Mouse (Mus musculus) midbrain, embryonic 11.5 days (tissue): ENCODE results near the gene Vmn1r184. TPM values are rescaled to one million over a fixed set of nuclear protein-coding genes. Genes with fewer than 3 reads are reported as not detected.
"Not testable (repeated sequence)": the region's sequence is repeated elsewhere in the genome, so short reads cannot be mapped to it uniquely, and the experiment has no call there.

Experiments used
- ATAC-seq: fragments of 200-750 bp; cut with Nextera tagmentation; 2 replicates; pipeline ENCODE4 v1.8.0; 2017; ENCODE audit warnings: moderate TSS enrichment, moderate library complexity; ENCODE audit not compliant: low FRiP score
- DNase-seq: peaks from one replicate; pipeline ENCODE4 v3.0.0; 2015; ENCODE audit warnings: low spot score; ENCODE audit errors: missing footprints
- H3K27ac ChIP-seq: fragments of 300-500 bp; sonication (generic); 2 replicates; pipeline ENCODE4 v1.5.1; 2014; ENCODE audit warnings: low read depth, low read length
- H3K27me3 ChIP-seq: fragments of 300-500 bp; sonication (generic); 2 replicates; pipeline ENCODE4 v1.6.1; 2014; ENCODE audit warnings: mild to moderate bottlenecking, low read length, moderate library complexity, mixed read lengths; ENCODE audit not compliant: control insufficient read depth, insufficient read depth
- H3K36me3 ChIP-seq: fragments of 300-500 bp; sonication (generic); 2 replicates; pipeline ENCODE4 v1.6.1; 2014; ENCODE audit warnings: mild to moderate bottlenecking, low read length, moderate library complexity, mixed read lengths; ENCODE audit not compliant: control insufficient read depth, insufficient read depth
- H3K4me1 ChIP-seq: fragments of 300-500 bp; sonication (generic); 2 replicates; pipeline ENCODE4 v1.6.1; 2014; ENCODE audit warnings: low read length; ENCODE audit not compliant: control insufficient read depth, insufficient read depth
- H3K4me2 ChIP-seq: fragments of 300-500 bp; sonication (generic); 2 replicates; pipeline ENCODE4 v1.6.1; 2014; ENCODE audit warnings: mild to moderate bottlenecking, moderate library complexity
- H3K4me3 ChIP-seq: fragments of 300-500 bp; sonication (generic); 2 replicates; pipeline ENCODE4 v1.5.1; 2014; ENCODE audit warnings: low read depth, low read length
- H3K9ac ChIP-seq: fragments of 300-500 bp; sonication (generic); 2 replicates; pipeline ENCODE4 v1.6.1; 2014; ENCODE audit warnings: low read length
- H3K9me3 ChIP-seq: fragments of 300-500 bp; sonication (generic); 2 replicates; pipeline ENCODE4 v1.6.1; 2016; ENCODE audit warnings: low read length; ENCODE audit not compliant: control insufficient read depth
- WGBS: fragments of 180-500 bp; shearing (Covaris S2); extraction: QIAGEN DNeasy Blood & Tissue Kit; methylation state at CpG from one replicate; pipeline ENCODE4 v1.1.7; 2014; 5-methylcytosine and 5-hydroxymethylcytosine counted together
- polyA plus RNA-seq: library from polyadenylated mRNA; unstranded; fragments of >200 nt; fragmentation: Nextera tagmentation; extraction: Ambion mirVana; gene quantifications from 2 replicates; pipeline ENCODE4 v1.2.1, GENCODE M21; 2014

The Vmn1r184 gene
- not detected in 2 replicates for polyA plus RNA-seq

DNA sequence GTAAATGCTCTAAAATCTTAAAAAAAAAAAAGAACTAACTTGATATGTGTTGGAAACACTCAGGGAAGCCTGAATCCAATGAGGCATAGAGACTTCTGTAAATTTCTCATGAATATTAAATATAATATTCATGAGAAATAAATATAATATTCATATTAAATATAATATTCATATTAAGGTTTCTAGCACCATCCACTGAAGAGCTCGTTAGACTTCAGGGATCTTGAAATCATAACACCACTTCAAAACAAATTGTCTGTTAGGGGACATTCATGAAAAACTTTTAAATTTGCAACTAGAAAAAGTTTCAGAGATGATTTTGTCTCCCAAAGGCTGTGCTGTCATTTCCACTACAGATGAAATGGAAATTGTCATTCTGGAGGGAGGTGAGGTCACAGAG lies at the start of gene Vmn1r184:
Vmn1r184 (plus strand) TSS at position 301 of the 400 bp plus-strand sequence.
- not testable (repeated sequence) for H3K36me3 ChIP-seq, DNase-seq

DNA sequence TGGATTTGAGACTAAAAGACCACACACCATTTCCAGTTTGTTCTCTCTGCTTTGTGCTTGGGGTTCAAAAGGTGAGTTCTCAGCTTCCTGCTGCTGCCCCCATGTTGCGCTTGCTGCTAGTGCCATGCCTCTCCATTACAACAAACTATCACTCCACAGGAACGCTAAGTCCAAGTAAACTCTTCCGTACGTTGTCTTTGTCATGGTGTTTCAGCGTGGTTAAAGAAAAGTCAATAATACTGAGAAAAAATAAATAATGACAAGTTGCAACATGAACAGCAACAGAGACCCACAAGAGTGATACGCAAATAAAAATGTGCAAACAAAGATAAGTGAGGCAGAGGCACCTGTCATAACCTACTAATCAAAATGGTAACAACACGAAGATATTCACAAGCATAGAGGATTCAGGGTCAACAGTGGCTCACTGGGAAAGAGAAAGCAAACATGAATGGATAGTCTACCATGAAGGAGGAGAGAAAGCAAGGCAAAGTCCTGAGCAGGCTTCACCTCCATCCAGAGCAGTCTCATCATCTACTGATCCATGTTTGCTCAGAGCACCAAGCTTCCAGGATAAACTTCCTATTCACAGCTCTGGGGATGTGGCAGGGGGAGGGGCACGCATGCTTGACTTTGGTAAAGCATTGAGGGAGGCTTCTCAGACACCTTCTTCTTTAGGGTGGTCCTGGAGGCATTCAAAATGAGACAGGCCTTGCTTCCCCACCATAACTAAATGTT lies 43.5 kb downstream of the Vmn1r184 start:
- not testable (repeated sequence) for ATAC-seq, H3K27me3 ChIP-seq, H3K36me3 ChIP-seq, H3K4me1 ChIP-seq, H3K27ac ChIP-seq, H3K9me3 ChIP-seq, H3K4me2 ChIP-seq, H3K9ac ChIP-seq, H3K4me3 ChIP-seq, DNase-seq
- WGBS = 80% methylated on average over 8 of the region's 8 CpGs

More for the DNA sequence above, at the start of gene Vmn1r184:
- not testable (repeated sequence) for H3K4me1 ChIP-seq, H3K9ac ChIP-seq, H3K9me3 ChIP-seq, ATAC-seq, H3K27ac ChIP-seq, H3K4me3 ChIP-seq, H3K27me3 ChIP-seq, H3K4me2 ChIP-seq
- WGBS = 95% methylated on average over 1 of the region's 1 CpGs

GRCm38 (mm10) chr7:26306926-26307325 lies 46.8 kb downstream of the Vmn1r184 start, which contains the start of gene Cyp2a4:
Cyp2a4 (plus strand) TSS chr7:26307169.
- not testable (repeated sequence) for DNase-seq, H3K9me3 ChIP-seq, H3K4me3 ChIP-seq, ATAC-seq, H3K36me3 ChIP-seq, H3K27me3 ChIP-seq, H3K4me1 ChIP-seq, H3K9ac ChIP-seq, H3K4me2 ChIP-seq, H3K27ac ChIP-seq
- WGBS = 61% methylated on average over 2 of the region's 2 CpGs

DNA sequence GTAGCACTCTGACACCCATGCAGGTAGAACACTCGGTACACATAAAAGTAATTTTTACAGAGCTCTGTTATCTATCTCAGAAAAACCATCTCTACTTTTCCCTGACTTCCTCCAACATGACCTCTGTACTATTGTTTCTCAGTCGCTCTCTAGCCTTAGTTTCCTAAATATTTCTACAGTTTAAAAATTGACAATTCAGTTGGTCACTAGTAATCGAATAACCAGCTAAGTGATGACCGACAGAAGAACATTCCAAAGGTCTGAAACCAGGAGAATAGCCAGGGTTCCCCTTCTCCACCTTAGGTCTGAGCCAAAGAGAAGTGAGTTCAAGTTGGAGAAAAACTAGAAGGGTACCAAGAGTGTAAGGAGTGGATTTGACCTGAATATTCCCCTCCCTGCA lies 51.7 kb downstream of the Vmn1r184 start:
- H3K9ac ChIP-seq, H3K4me3 ChIP-seq, H3K4me1 ChIP-seq, H3K27me3 ChIP-seq, H3K36me3 ChIP-seq, H3K27ac ChIP-seq, H3K9me3 ChIP-seq, H3K4me2 ChIP-seq, DNase-seq, ATAC-seq: not testable (repeated sequence)
- WGBS = 86% methylated on average over 4 of the region's 4 CpGs

DNA sequence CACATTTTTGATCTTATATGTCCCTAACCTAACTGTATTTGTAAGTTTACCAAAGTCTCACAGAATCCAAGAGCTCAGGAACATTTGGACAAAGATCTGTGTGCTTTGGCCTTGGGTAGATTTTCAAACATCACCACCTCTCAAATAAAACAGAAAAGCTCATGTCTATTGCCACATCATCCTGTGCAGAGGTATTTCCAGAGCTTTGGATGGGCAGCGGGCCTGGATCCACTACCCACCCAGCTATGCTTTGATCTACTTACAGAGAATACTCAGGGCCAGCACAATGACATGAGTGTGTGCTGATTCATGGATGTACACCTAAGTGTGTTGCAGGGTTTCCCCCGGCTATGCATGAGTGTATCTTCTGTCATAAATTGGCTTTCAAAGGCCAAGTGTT lies 55.1 kb downstream of the Vmn1r184 start:
- H3K36me3 ChIP-seq, H3K4me1 ChIP-seq, DNase-seq, H3K27me3 ChIP-seq, H3K9me3 ChIP-seq, H3K4me2 ChIP-seq, ATAC-seq, H3K4me3 ChIP-seq, H3K9ac ChIP-seq, H3K27ac ChIP-seq: not testable (repeated sequence)
- WGBS = 83% methylated on average over 2 of the region's 2 CpGs

DNA sequence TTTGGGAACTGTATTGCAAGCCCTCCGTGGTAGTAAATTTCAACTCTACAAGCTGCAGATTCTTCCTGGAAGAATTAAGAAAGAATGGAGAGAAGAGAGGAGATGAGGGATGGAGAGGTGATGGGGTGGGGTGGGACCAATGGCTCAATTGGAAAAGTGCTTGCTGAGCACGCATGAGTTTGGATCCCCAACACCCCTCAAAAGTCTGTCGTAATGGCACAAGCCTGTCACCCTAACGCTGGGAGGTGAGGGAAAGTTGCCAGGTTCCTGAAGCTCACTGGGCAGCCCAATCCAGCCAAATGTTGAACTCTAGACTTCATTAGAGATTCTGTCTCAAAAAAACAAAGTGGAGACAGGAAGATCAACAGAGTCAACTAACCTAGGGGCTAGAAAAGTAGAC lies 55.7 kb downstream of the Vmn1r184 start:
- H3K4me1 ChIP-seq, H3K4me3 ChIP-seq, H3K9ac ChIP-seq, H3K27ac ChIP-seq, H3K9me3 ChIP-seq, DNase-seq, H3K36me3 ChIP-seq, ATAC-seq, H3K27me3 ChIP-seq, H3K4me2 ChIP-seq: not testable (repeated sequence)
- WGBS = 82% methylated on average over 4 of the region's 4 CpGs

Other genes with a start within 250 kb of the Vmn1r184 start
- gene Cyp2b13, start 198.8 kb upstream of the Vmn1r184 start, polyA plus RNA-seq = not detected in 2 replicates
- not detected in 2 replicates for gene Cyp2b9, start 86.9 kb upstream of the Vmn1r184 start, polyA plus RNA-seq
- not detected in 2 replicates for gene Cyp2a4, start 46.8 kb downstream of the Vmn1r184 start, polyA plus RNA-seq
- gene Nlrp9c, start 143.4 kb downstream of the Vmn1r184 start, polyA plus RNA-seq = not detected in 2 replicates
- gene Nlrp4a, start 174.8 kb downstream of the Vmn1r184 start, polyA plus RNA-seq = not detected in 2 replicates